25 mouse cellular contexts compared by ENCODE assay signal in the genomic region with DNA sequence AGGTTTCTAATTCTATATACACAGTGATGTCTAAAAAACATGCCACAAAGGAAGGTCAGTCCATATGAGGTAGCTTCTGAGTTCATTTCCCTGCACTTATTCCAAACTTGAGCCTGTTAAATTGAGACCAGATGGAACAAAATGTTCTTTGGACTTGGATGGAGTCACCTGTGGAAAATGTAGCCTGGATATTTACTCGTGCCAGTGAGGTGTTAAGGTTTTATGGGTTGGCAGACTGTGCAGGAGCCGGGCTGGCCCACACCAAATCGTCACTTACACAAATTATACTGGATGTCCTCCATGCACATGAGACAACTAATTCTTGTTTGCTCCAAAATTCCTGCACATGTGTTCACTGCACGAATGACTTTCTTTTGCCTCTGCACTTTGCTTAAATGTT.
"Had no signal": no experiment of that assay in that cellular context is flagged by ENCODE, and none has a peak within 500 bp of the region (broad histone marks: within the 10 kb centered on the region; RNA-seq: fewer than 3 reads in every experiment).

No protein-coding gene starts in this region.

- H3K4me2 ChIP-seq: heart, embryonic 11.5 days; heart, embryonic 13.5 days; heart, embryonic 15.5 days; hindbrain, embryonic 13.5 days; hindbrain, embryonic 15.5 days; kidney, embryonic 15.5 days; limb, embryonic 12.5 days; liver, embryonic 12.5 days had no signal

- H3K9ac ChIP-seq: heart, embryonic 13.5 days; heart, embryonic 15.5 days; hindbrain, embryonic 13.5 days; hindbrain, embryonic 15.5 days; kidney, embryonic 15.5 days; limb, embryonic 12.5 days; liver, embryonic 12.5 days; liver, embryonic 14.5 days had no signal

- H3K27ac ChIP-seq: heart, adult 2 months; heart, embryonic 13.5 days; heart, embryonic 15.5 days; hindbrain, embryonic 13.5 days; hindbrain, embryonic 15.5 days; hindbrain, postnatal 0 days; kidney, embryonic 15.5 days; kidney, postnatal 0 days; liver, embryonic 12.5 days; liver, embryonic 14.5 days had no signal

- DNase-seq: gastrocnemius, postnatal 14 days; gastrocnemius, postnatal 36 days; heart, adult 11 months; heart, adult 2 months; heart, postnatal 14 days; heart, postnatal 36 days; kidney, adult 11 months; kidney, adult 9 months; kidney, postnatal 14 days; kidney, postnatal 36 days; layer of hippocampus, adult 9-11 months; layer of hippocampus, postnatal 36 days; left cerebral cortex, postnatal 4 days had no signal

- H3K36me3 ChIP-seq: heart, embryonic 13.5 days; heart, embryonic 15.5 days; hindbrain, embryonic 13.5 days; hindbrain, embryonic 15.5 days; kidney, embryonic 15.5 days; limb, embryonic 12.5 days; liver, embryonic 12.5 days had no signal

- H3K9me3 ChIP-seq: heart, embryonic 13.5 days; heart, embryonic 15.5 days; hindbrain, embryonic 13.5 days; hindbrain, embryonic 15.5 days; kidney, embryonic 15.5 days; limb, embryonic 12.5 days; liver, embryonic 12.5 days had no signal

- H3K4me3 ChIP-seq: heart, adult 2 months; heart, embryonic 13.5 days; heart, embryonic 15.5 days; hindbrain, embryonic 13.5 days; hindbrain, embryonic 15.5 days; kidney, embryonic 15.5 days; limb, embryonic 12.5 days; liver, embryonic 12.5 days had no signal

- ATAC-seq: hindbrain, postnatal 0 days; intestine, embryonic 16.5 days; liver, embryonic 12.5 days had no signal

- H3K4me1 ChIP-seq: heart, embryonic 13.5 days; heart, embryonic 15.5 days; hindbrain, embryonic 13.5 days; hindbrain, embryonic 15.5 days; kidney, embryonic 15.5 days; limb, embryonic 12.5 days; liver, embryonic 12.5 days had no signal

- H3K27me3 ChIP-seq: heart, embryonic 13.5 days; heart, embryonic 15.5 days; hindbrain, embryonic 13.5 days; hindbrain, embryonic 15.5 days; kidney, embryonic 15.5 days; limb, embryonic 12.5 days; liver, embryonic 12.5 days had no signal
